Mouse (Mus musculus) adrenal gland, adult 8-10 months (tissue): ENCODE measurements around the gene Batf2. TPM values are rescaled to one million over a fixed set of nuclear protein-coding genes. Genes with fewer than 3 reads are reported as not detected.
"Not testable (repeated sequence)": the region's sequence is repeated elsewhere in the genome, so short reads cannot be mapped to it uniquely, and the experiment has no call there.

Source experiments
- DNase-seq: peaks from one replicate; pipeline ENCODE4 v3.0.0; 2022
- total RNA-seq, 4 experiments: library from RNA; stranded (reverse); gene quantifications; 2 replicates each; pipeline ENCODE4 v1.2.4; 2022

The Batf2 gene
- total RNA-seq, result 1 to 10 TPM; 1.4 to 3.5 (median 2.7) TPM

DNA sequence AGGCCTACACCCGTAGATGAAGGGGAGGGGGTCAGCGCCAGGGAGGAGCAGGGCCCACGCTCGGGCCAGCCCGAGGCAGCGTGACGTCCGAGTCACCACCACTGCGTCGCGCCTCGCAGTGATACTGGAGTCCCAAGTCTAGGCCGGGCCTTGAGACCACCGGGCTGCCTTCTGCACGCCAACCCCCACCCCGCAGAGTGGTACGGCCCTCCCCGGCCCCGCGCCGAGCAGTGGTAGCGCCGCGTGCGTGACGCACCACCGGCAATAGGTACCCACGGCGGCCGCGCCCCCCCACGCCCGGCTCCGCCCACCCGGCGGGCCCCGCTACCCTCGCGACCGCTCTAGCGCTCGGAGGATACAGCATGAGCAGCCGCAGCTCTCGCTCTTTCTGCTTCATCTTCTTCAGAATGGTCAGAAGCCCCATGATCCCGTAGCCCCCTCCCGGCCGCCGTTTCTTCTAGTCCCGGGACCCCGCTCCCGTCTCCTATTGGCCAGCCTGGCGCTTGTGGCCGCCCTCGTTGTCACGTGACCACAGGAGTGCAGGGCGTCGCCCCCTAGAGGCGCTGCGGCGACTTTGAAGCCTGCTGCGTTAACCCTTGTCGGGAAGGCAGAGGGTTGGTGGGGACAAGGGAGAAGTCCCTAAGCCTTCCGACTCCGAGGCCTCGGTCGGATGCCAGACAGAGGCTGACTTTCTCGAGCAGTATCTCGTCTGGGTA, at the start of gene Batf2:
Gene Batf2 (plus strand): TSS at position 306 of the 716 bp plus-strand sequence.
- DNase-seq, result peak; percentile 88

DNA sequence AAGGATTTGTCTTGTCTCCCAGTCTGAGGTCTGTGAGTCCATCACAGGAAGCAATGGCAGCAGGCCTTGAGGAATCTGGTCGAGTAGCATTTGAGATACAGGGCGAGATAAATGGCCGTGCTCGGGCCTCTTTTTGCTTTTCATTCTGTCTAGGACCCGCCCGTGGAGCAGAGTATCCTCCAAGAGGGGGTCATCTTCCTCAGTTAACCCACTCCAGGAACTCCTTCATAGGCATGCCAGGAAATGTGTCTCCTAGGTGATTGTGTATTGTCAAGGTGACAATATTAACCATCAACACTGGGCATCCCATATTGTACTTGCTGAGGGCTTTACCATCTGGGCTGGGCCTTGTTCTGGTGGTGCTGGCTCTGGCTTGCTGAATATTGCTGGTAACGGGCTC, 46.7 kb upstream of the Batf2 start, which contains the start of gene AC131692.1:
Gene AC131692.1 (plus strand): TSS at position 301 of the 400 bp plus-strand sequence.
- DNase-seq, result no peak

DNA sequence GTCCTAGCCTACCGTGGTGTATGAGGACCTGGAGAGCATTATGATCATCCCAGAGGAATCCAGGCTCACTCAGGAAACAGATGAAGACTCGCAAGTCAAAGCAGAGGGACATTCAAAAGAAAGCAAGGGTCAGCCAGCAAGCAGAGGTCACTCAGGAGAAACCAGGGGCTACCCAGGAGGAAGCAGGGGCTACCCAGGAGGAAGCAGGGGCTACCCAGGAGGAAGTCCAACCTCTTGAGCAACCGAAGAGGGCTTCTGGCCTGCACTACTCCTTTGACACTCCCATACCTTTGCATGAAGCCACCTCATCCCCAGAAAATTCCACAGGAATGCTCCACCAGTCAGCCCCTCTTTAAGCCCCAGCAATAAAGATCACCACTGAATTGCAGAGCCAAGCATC, 42.9 kb upstream of the Batf2 start:
- no peak for DNase-seq

DNA sequence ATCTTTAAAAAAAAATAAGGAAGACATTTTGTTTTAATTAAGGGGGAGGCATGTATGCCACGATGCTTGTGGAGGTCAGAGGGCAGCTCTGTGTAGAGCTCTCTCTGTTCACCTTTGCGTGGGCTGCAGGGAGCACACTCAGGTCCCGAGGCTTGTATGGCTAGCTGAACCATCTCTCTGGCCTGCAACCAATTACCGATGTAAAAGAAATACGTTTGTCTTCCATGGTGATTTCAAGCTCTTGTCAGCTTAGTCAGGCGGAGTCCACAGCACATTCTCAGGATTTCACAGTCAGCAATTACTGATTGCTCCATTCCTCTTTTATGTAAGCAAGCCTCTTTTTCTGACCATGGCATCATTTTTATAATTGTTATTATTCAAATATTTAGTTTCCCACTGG, 39.6 kb upstream of the Batf2 start:
- no peak for DNase-seq

DNA sequence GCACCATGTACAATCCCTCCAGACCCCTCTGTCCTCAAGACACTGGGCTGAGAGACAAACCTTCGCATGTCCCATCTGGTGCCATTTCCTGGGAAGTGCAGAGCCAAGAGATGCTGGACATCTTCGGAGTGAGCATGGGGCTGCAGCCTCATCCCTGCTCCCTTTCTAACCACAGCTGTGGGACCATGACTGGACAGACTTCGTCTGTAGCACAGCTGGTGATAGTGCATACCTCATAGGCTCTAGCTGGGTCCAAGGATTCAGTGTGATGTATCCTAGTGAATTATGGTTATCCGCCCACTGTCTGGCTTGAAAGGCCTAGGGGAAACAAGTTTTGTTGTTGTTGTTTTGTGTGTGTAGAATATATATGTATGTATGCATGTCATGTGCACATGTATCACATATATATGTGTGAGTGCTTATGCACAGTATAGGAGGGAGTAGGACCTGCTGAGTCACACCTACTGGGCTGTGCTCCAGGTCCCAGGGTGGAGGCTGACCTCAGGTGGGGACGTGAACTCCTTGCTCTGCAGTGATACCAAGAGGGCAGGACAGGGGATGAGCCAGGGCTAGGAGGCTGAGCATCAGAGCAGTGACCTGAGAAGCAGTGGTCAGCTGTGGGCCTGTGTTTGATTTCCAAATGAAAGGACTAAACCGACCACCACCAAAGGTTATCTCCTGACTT, 38.5 kb upstream of the Batf2 start:
- no peak for DNase-seq

DNA sequence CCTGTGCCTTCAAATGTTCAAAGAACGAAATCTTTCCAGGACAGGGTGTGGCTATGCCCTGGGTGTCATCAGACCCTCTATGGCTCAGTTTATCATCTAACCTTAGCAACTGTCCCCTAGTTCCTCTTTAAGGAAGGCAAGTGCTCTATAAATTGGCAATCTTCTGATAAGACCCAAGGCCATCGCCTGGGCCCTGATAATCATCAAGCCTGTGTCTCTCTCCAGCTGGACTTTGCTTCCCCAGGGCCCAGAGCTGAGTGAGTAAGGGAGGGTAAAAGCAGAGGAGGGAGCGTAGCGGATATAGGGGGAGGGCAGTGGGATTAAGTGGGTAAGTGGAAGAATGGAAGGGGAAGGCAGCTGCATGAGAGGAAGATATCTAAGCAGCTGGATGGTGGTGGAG, 36.3 kb upstream of the Batf2 start:
- DNase-seq, result no peak

DNA sequence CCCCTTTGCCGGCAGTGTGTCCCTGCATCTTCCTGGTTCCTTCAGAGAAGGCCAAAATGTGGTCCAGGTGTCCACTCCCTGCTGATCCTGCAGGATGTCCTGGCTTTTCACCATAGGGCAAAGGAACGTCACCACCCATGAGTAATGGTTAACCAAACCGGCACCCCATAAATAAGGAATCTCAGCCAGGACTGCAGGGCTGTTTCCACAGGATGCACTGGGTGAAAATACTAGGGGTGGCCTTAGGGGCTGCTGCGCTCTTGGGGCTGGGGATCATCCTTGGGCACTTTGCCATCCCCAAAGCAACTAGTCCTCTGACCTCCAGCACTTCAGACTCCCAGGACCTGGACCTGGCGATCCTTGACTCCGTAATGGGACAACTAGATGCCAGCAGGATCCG, 35.2 kb upstream of the Batf2 start, which contains the start of gene Naaladl1:
Gene Naaladl1 (plus strand): TSS at position 197 of the 400 bp plus-strand sequence.
- DNase-seq, result no peak

DNA sequence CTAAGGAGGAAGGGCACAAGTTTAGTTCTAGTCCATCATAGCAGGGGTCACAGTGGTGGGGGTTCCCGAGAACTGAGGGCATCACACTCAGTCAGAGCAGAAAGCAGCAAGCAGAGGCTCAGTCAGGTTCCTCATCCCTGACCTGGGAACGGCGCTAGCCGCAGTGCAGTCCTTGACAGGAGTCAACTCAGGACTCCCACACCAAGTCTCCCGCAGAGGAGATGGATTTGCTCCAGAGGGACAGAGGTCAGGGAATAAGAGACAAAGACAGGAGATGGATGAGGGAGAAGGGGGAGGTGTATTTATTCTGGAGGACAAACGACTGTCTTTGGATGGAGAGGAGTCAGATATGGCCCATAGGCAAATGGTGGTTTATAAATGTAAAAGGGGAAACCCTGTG, 27.7 kb upstream of the Batf2 start:
- no peak for DNase-seq

DNA sequence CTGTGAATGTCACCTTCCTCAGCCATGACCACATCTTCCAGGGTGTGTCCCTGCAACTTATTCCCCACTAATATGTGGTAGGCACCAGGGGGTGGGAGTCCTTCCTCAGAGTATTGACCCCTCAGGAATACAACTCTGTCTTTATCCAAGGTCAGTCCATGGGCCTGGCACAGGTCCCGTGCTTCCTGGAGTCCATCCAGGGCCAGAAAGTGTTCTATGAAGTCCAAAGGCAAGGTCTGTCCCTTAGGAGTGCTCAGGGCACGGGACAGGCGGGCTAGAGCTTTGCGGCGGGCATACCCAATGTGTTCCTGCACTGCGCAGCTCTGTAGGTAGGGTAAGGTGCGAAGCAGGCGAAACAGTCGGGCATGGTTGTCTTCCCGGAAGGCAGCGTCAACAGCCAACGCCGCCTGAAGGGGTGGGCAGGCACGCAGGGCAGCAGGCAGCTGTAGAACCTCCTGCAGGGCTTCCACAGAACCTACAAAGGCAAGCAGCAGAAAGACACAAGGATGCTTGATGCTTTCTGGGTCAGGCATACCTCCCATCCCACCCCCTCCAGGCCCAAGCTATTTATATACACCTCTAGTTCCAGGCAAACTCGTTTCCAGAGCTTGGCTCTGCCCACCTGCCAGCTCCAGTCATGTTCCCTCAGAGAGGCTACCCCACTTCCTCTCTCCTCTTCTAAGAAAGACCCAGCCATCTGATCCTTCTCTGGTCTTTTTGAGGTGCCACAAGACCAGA, 24.5 kb upstream of the Batf2 start:
- DNase-seq, result no peak

DNA sequence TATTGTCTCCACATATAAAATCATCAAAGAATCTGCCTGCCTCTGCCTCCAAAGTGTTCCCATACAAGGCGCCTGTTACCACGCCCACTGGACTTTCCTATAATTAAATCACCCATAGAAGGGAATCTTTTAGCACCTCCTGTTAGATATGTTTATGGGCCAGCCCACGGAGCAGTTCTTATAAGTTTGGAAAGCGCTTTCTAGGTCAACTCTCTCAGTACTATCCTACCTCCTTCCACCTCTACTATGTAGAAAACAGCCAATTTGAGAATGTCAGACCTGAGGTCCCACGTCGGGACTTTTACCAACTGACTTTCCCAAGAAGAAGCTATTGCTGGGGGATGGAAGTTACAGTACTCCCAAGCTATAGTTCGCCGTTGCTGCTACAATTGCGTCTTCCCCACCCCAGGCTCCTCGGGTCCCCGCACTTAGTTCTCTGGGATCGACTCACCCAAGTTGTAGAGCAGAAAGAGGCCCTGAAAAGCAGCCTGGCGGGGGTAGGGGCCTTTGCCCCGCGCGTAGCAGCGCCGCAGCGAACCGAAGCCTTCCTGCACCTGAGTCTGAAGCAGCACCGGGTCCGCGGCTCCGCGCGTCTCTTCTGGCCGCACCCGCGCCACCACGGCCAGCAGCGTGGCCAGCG, 23.3 kb upstream of the Batf2 start:
- no peak for DNase-seq

DNA sequence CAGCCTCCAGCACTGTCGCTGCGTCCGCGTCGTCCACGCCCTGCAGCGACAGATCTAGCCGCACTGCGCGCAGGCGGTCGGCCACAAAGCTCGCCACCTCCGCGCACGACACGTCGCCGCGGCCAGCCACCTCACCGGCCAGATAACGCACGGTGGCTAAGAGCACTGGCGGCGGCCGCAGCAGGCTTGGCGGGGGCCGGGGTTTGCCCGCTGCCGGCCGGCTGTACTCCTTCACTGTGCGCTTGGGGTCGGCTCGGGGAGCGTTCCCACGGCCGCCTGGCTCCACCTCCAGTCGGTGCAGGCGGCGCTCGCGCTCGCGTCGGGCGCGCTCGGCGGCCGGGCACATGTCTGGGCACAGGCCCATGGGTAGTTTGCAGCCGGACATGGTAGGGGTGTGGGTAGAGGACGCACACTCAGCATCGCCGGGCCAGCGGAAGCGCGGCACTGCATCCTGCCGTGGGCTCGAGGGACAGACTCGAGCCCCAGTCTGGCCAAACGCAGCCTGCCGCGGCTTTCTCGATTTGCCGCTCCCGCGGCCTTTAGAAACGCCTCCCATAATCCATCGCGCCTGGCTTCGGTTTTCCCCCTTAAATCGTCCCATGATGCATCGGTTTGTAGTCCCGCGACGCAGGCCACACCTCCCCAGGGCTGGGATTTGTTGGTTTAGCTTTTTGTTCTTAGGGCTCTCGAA, 22.7 kb upstream of the Batf2 start, which contains the start of gene Sac3d1:
Gene Sac3d1 (minus strand): TSS at position 665 of the 691 bp plus-strand sequence.
- peak; percentile 84 for DNase-seq

DNA sequence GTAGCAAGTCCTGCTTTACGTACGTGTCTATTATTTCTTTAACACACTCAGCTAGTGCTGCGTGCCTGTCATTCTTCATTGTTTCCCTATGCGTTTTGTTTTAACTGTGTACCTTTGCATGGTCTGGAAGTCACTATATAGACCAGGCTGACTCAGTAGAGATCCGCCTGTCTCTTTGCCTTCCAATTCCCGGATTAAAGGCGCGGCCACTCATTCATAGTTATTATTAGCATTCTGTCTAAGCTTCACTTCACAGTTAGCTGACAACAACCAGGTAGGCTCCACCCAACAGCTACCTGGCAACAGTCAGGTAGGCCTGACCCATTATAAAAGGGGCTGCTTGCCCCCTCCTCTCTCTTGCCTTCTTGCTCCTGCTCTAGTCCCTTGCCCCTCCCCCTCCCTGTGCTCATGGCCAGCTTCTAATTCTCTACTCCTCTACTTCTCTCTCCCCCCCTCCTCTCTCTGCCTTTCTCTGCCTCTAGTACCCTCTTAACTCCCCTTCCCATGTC, 22.1 kb upstream of the Batf2 start:
- no peak for DNase-seq

DNA sequence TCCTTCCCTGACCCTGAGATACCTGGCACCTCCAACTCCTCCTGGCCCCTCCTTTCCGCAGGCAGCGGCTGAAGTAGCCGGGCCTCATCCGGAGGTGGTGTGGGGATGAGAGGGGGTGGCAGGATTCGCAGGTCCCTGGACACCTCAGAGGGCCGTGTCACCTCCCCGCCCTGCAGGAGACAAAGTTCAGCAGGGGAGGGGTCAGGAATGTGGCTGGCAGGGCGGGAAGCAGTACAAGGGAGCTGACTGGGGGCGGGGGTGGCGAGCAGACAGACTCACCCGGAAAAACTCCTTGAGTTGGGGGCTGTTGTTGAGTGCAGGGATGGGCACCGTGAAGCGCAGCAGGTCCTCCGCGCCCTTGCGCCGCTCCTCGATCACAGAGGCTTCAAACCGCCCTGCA, 19.0 kb upstream of the Batf2 start:
- DNase-seq, result no peak

DNA sequence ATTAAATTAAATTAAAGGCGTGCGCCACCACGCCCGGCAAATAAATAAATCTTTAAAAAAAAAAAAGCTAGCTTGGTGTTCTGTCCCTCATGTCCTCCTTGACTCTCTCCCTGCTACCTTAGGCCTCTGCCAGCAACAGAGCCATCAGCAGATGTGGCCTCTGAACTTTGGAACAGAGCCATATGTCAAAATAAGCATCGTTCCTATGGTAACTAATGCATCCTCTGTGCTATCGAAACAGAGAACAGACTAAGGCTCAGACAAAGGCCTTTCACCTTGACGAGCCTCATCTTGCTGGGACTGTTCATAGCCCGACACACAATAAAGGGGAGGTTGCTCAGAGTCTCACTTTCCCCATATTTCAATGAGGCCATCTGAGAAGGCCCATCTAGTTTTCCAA, 17.5 kb upstream of the Batf2 start:
- no peak for DNase-seq

DNA sequence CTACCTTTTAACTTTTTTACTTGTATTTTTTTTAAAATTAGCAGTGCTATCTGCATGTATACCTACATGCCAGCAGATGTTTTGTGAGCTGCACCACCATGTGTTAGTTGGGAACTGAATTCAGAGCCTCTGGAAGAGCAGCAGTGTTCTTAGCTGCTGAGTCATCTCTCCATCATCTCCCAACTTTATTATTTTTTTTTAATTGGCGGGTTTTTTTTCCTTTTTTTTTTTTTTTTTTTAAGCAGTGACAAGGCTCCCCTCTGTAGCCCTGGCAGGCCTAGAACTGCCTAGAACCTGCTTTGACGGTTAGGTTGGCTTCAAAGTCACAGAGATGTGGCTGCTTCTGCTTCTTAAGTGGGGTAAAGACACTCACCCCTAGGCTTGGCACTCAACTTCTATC, 15.9 kb upstream of the Batf2 start:
- no peak for DNase-seq

DNA sequence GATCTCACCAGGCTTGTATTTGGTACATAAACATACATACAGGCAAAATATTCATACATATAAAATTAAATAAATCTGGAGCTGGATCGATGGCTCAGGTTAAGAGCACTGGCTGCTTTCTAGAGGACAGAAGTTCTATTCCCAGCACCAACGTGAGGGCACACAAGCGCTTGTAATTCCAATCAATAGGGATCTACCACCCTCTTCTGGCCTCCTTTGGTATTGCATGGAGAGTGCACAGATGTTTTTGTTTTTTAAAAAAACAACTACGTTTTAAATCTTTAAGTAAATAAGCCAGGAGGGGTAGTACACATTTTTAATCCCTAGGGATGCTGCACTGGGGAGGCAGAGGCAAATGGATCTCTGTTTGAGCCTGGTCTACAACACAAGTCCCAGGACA, 14.5 kb upstream of the Batf2 start:
- DNase-seq, result no peak

DNA sequence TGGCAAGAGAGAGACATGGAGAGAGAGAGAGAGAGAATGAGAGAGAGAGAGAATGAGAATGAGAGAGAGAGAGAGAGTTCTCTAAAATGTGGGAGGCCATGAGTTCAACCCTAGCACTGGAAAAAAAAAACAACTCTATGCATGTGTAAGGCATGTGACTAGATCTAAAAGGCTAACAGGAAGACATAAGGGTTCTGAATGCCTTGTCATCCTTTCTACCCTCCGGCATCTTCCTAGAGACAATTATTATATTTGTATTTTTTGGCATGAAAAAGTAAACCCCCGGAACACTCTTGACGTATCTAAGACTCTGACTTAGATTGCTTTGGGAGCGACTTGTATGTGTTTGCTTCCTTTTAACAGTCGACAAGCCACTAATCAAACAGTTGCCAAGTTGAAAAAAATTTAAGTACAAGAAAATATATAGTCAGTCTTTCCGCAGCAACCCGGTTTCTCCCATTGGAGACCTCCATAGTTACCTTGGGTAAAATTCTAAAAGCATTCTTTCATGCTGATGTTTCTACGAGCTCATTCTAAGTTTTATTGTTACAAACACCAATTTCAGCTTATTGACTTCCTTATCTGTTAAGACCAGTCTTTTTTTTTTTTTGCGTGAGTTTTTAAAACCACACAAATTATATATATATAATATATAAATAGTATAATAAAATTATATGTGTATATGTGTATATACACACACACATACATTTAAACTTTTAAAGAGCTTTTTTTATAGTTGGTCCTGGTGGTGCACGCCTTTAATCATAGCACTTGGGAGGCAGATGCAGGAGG, 13.8 kb upstream of the Batf2 start:
- no peak for DNase-seq

DNA sequence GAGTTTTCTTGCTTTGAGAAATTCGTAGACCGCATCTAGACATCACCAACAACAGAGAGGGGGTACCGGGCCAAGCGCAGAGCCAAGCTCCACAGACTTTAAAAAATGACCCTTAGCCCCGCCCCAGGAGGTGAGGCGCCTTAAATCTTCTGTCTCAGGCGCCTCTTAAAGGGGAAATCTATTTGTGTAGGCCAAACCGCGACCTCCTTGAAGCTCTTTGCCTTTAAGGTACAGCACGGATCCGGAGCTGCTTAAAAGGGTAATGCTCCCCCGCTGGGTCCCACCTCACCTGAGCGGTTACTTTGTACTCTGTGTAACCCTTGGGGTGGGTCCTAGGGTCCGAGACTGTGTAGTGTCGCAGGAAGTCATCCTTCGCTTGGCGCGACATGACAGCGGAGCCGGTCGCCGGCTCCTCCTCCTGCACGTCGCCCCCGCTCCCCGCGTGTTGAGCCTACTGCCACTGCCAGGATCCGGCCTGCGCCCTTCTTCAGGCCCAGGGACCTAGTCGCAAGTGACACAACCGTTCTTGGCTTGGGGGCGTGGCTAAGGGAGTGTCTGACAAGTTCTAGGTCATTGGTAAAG, 12.9 kb upstream of the Batf2 start, which contains the start of gene Snx15:
Gene Snx15 (minus strand): TSS at position 545 of the 582 bp plus-strand sequence.
- peak; percentile 95 for DNase-seq

DNA sequence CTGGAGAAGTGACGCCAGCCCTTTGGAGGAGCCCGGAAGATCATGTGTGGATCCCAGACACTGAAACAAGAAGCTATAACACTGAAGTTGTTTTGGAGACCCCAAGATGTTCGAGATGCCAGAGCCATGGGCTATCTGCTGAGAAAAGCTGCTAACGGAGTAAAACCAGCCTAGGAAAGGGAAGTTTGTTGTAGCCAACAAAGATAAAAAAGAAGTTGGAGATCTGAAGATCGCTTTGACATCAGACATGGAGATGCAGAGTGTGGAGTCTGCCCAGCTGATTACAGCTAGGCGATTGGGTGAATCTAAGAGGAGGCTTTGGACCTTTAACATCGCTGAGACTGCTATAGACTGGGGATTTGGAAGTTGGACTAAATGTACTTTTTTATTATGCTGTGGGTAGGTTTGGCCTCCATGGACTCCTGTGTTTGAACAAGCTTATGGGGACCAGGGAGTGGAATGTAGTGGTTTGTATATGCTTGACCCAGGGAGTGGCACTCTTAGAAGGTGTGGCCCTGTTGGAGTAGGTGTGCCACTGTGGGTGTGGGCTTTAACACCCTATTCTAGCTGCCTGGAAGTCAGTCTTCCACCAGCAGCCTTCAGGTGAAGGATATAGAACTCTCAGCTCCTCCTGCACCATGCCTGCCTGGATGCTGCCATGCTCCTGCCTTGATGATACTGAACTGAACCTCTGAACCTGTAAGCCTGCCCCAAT, 10.2 kb upstream of the Batf2 start:
- not testable (repeated sequence) for DNase-seq
